Mouse (Mus musculus) CH12.LX (cell line): ENCODE results near the gene Ap1m1. TPM values are rescaled to one million over a fixed set of nuclear protein-coding genes. Genes with fewer than 3 reads are reported as not detected.
A peak's percentile ranks its signal among the peaks of the same experiment; 100 is the strongest.

Source experiments
- DNase-seq: peaks from one replicate; pipeline ENCODE4 v3.0.0-alpha.2; 2013; ENCODE audit errors: extremely low read depth
- H3K27ac ChIP-seq: 2 replicates; pipeline ENCODE4 v1.5.1; 2012; ENCODE audit warnings: low read depth, mild to moderate bottlenecking, control low read depth, moderate library complexity; ENCODE audit not compliant: insufficient read depth
- H3K27me3 ChIP-seq: replicated peaks from 2 replicates; pipeline ENCODE3; 2012; ENCODE audit warnings: inconsistent platforms
- H3K36me3 ChIP-seq, 2 experiments: replicated peaks in 1 of 2; 2 replicates each; pipeline versions ENCODE3 to v1.6.1; 2012; ENCODE audit warnings: inconsistent platforms in 1 of 2, low read length in 1 of 2, mild to moderate bottlenecking in 1 of 2, mixed read lengths in 1 of 2, moderate library complexity in 1 of 2; ENCODE audit not compliant: control insufficient read depth in 1 of 2, insufficient read depth in 1 of 2
- H3K4me1 ChIP-seq, 2 experiments: 2 replicates each; pipeline ENCODE4 v1.6.1; 2012; ENCODE audit warnings: inconsistent platforms in 1 of 2, moderate library complexity in 1 of 2; ENCODE audit not compliant: insufficient read depth in 2 of 2, control insufficient read depth in 1 of 2
- H3K4me2 ChIP-seq: 2 replicates; pipeline ENCODE4 v1.6.1; 2012; ENCODE audit warnings: low read depth, mild to moderate bottlenecking, control low read depth; ENCODE audit not compliant: poor library complexity, insufficient read depth, severe bottlenecking
- H3K4me3 ChIP-seq, 3 experiments: fragments of 150-350 bp in 1 of 3; sonication (generic) in 1 of 3; replicated peaks in 1 of 3; 2 replicates each; pipeline versions ENCODE3 to v1.5.1; 2011 to 2012; ENCODE audit warnings: low read depth in 2 of 3, low read length in 2 of 3, mild to moderate bottlenecking in 2 of 3, moderate library complexity in 2 of 3, control low read depth in 1 of 3, improper control_type of control experiment in 1 of 3, inconsistent platforms in 1 of 3, mixed read lengths in 1 of 3; ENCODE audit not compliant: poor library complexity in 1 of 3
- H3K79me2 ChIP-seq: replicated peaks from 2 replicates; pipeline ENCODE4 v1.6.1; 2012; ENCODE audit warnings: mild to moderate bottlenecking, moderate library complexity; ENCODE audit not compliant: control insufficient read depth, poor library complexity, insufficient read depth, severe bottlenecking; ENCODE audit errors: extremely low read depth
- H3K9ac ChIP-seq: 2 replicates; pipeline ENCODE4 v1.6.1; 2012; ENCODE audit warnings: low read depth, mild to moderate bottlenecking, control low read depth, moderate library complexity; ENCODE audit not compliant: insufficient read depth
- H3K9me3 ChIP-seq: replicated peaks from 2 replicates; pipeline ENCODE3; 2012; ENCODE audit warnings: low read length, inconsistent platforms, mixed read lengths
- BHLHE40 ChIP-seq: IDR thresholded peaks from 2 replicates; pipeline ENCODE4 v1.6.1; 2011; ENCODE audit warnings: mild to moderate bottlenecking, low read depth, low read length, improper control_type of control experiment
- CHD2 ChIP-seq: IDR thresholded peaks from 2 replicates; pipeline ENCODE4 v1.6.1; 2011; ENCODE audit warnings: low read length, improper control_type of control experiment
- CTCF ChIP-seq, 2 experiments: IDR thresholded peaks in 1 of 2; conservative IDR thresholded peaks in 1 of 2; 2 replicates each; pipeline ENCODE4 v1.5.1; 2011 to 2012; ENCODE audit warnings: low read depth in 2 of 2, low read length in 2 of 2, improper control_type of control experiment in 1 of 2, inconsistent platforms in 1 of 2, mild to moderate bottlenecking in 1 of 2, moderate library complexity in 1 of 2
- E2F4 ChIP-seq: IDR thresholded peaks from 2 replicates; pipeline ENCODE4 v1.6.1; 2011; ENCODE audit warnings: low read depth, low read length, improper control_type of control experiment; ENCODE audit not compliant: insufficient replicate concordance
- EP300 ChIP-seq: IDR thresholded peaks from 2 replicates; pipeline ENCODE4 v1.6.1; 2011; ENCODE audit warnings: low read length, improper control_type of control experiment
- ETS1 ChIP-seq: conservative IDR thresholded peaks from 2 replicates; pipeline ENCODE4 v1.6.1; 2012; ENCODE audit warnings: low read depth, mild to moderate bottlenecking, inconsistent platforms, low read length, improper control_type of control experiment, moderate library complexity
- HCFC1 ChIP-seq: IDR thresholded peaks from 2 replicates; pipeline ENCODE4 v1.6.1; 2012; ENCODE audit warnings: low read depth, mild to moderate bottlenecking, inconsistent platforms, low read length, improper control_type of control experiment
- IRF4 ChIP-seq: IDR thresholded peaks from 2 replicates; pipeline ENCODE4 v1.6.1; 2014; ENCODE audit warnings: low read depth, mild to moderate bottlenecking, inconsistent platforms, low read length, improper control_type of control experiment
- JUN ChIP-seq: IDR thresholded peaks from 2 replicates; pipeline ENCODE4 v1.6.1; 2011; ENCODE audit warnings: low read depth, mild to moderate bottlenecking, low read length, improper control_type of control experiment, moderate library complexity; ENCODE audit not compliant: insufficient read depth
- JUND ChIP-seq: conservative IDR thresholded peaks from 2 replicates; pipeline ENCODE4 v1.6.1; 2011; ENCODE audit warnings: low read depth, low read length, improper control_type of control experiment
- KAT2A ChIP-seq: IDR thresholded peaks from 2 replicates; pipeline ENCODE4 v1.6.1; 2012; ENCODE audit warnings: low read length, improper control_type of control experiment, inconsistent platforms; ENCODE audit not compliant: insufficient replicate concordance
- MAFK ChIP-seq: IDR thresholded peaks from 2 replicates; pipeline ENCODE4 v1.6.1; 2011; ENCODE audit warnings: low read length, improper control_type of control experiment; ENCODE audit not compliant: insufficient replicate concordance
- MEF2A ChIP-seq: IDR thresholded peaks from 2 replicates; pipeline ENCODE4 v1.6.1; 2014; ENCODE audit warnings: low read depth, mild to moderate bottlenecking, inconsistent platforms, low read length, improper control_type of control experiment, borderline replicate concordance
- MXI1 ChIP-seq: IDR thresholded peaks from 2 replicates; pipeline ENCODE4 v1.6.1; 2011; ENCODE audit warnings: mild to moderate bottlenecking, low read depth, low read length, improper control_type of control experiment
- MYC ChIP-seq: IDR thresholded peaks from 2 replicates; pipeline ENCODE4 v1.6.1; 2011; ENCODE audit warnings: low read depth, mild to moderate bottlenecking, improper control_type of control experiment, low read length
- NELFE ChIP-seq: IDR thresholded peaks from 2 replicates; pipeline ENCODE4 v1.6.1; 2011; ENCODE audit warnings: low read depth, low read length, improper control_type of control experiment
- POLR2A ChIP-seq: IDR thresholded peaks from 2 replicates; pipeline ENCODE4 v1.6.1; 2011; ENCODE audit warnings: low read depth, mild to moderate bottlenecking, improper control_type of control experiment, low read length
- POLR2AphosphoS2 ChIP-seq: IDR thresholded peaks from 2 replicates; pipeline ENCODE4 v1.6.1; 2011; ENCODE audit warnings: low read depth, low read length, improper control_type of control experiment
- RAD21 ChIP-seq: IDR thresholded peaks from 2 replicates; pipeline ENCODE4 v1.6.1; 2011; ENCODE audit warnings: low read depth, mild to moderate bottlenecking, low read length, improper control_type of control experiment, moderate library complexity
- SIN3A ChIP-seq: IDR thresholded peaks from 2 replicates; pipeline ENCODE4 v1.6.1; 2012; ENCODE audit warnings: low read length, improper control_type of control experiment, inconsistent platforms
- TCF12 ChIP-seq: IDR thresholded peaks from 2 replicates; pipeline ENCODE4 v1.6.1; 2014; ENCODE audit warnings: low read depth, mild to moderate bottlenecking, inconsistent platforms, low read length, improper control_type of control experiment
- ZC3H11A ChIP-seq: IDR thresholded peaks from 2 replicates; pipeline ENCODE4 v1.6.1; 2012; ENCODE audit warnings: low read depth, mild to moderate bottlenecking, inconsistent platforms, low read length, improper control_type of control experiment
- ZMIZ1 ChIP-seq: IDR thresholded peaks from 2 replicates; pipeline ENCODE4 v1.6.1; 2012; ENCODE audit warnings: low read depth, mild to moderate bottlenecking, inconsistent platforms, low read length, improper control_type of control experiment
- dilution Hi-C: fragments of 300-500 bp; cut with MboI; formaldehyde crosslinking; loops from 2 replicates; pipeline ENCODE4 v1.14.3; 2020; ENCODE audit warnings: low sequenced_read_pairs; ENCODE audit not compliant: extremely low pct_unique_long_range_greater_than_20kb, extremely low pct_ligation_motif_present
- in situ Hi-C: fragments of 300-500 bp; cut with MboI; formaldehyde crosslinking; loops from 3 replicates; pipeline ENCODE4 v1.14.3; 2019; ENCODE audit warnings: low sequenced_read_pairs, low pct_ligation_motif_present, low pct_unique_long_range_greater_than_20kb, mixed read lengths
- polyA plus RNA-seq: library from polyadenylated mRNA; unstranded; fragments of >175 nt; gene quantifications from 2 replicates; pipeline ENCODE4 v1.2.1, GENCODE M21; 2012; ENCODE audit warnings: low read depth; ENCODE audit not compliant: insufficient read length
- total RNA-seq, 2 experiments: library from RNA; depleted of rRNA; stranded (reverse); fragments of 300-350 nt in 1 of 2; fragments of >200 nt in 1 of 2; gene quantifications; 2 replicates each; pipeline ENCODE4 v1.2.3; 2012 to 2014

Ap1m1 gene
- total and polyA plus RNA-seq, 3 experiments: 20.1 to 86.1 (median 30.3) TPM

DNA sequence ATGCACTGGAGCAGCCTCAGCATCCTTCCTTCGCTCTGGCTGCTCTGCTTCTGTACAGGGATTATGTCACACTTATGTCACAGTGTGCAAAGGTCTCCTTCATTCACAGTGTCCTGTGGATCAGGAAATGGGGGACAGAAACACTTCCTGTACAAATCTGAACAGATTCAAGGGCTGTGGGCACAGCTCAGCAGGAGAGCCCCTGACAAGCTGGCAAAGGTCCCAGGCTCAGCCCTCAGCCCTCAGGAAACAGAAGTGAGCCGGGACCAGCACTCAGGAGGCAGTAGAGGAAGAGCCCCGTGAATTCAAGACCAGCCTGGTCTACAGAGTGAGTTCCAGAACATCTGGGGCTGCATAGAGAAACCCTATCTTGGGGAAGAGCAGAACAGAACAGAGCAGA is 41.8 kb downstream of the Ap1m1 start:
- TF ChIP-seq HCFC1: no peak
- no peak for TF ChIP-seq BHLHE40
- TF ChIP-seq MYC: no peak
- no peak for TF ChIP-seq RAD21
- no peak for TF ChIP-seq EP300
- no peak for TF ChIP-seq CTCF (conservative IDR thresholded peaks at IDR 0.05 in 1 of 2, IDR thresholded peaks at IDR 0.05 in 1 of 2; ENCODE audit: low read depth in 2 of 2, low read length in 2 of 2)
- no peak for TF ChIP-seq MAFK
- no peak for TF ChIP-seq NELFE
- TF ChIP-seq JUND: no peak
- no peak for TF ChIP-seq SIN3A
- Histone ChIP-seq H3K4me3 (no peak overlapping the region), H3K27me3 (no peaks in the 10 kb centered on the region), H3K9me3 (no peaks in the 10 kb centered on the region), H3K4me2 (no peak overlapping the region), H3K79me2 (no peaks in the 10 kb centered on the region), H3K4me1 (peaks cover 15 to 70% of the 10 kb centered on the region in 2 experiments), H3K27ac (no peak overlapping the region), H3K36me3 (no peaks in the 10 kb centered on the region), H3K9ac (no peak overlapping the region)
- dilution Hi-C loops: no loop called here
- DNase-seq: no peak
- in situ Hi-C loops: no loop called here

DNA sequence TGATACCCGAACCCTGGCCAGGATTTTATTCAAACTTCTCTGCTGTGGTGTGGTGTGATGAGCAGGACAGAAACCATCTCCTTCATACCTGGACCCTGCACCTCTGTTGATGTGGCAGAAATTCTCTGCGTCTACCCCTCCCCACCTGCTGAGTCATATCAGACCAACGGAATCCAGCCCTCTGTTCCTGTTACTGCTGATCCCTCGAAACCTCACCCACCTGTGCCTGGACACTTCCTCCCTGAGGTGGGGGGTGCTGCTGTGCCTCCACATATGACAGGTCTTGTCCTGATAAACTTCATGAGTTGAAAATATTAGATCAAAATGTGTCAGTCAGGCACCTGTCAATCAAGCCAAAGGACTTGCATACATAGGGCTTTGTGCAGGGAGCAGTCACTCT is 45.5 kb downstream of the Ap1m1 start:
- Histone ChIP-seq H3K27ac (no peak overlapping the region), H3K4me2 (peak overlapping the region; percentile 45), H3K4me3 (no peak overlapping the region), H3K9ac (no peak overlapping the region), H3K27me3 (no peaks in the 10 kb centered on the region), H3K9me3 (peaks cover 4% of the 10 kb centered on the region), H3K4me1 (peaks cover 11 to 61% of the 10 kb centered on the region in 2 experiments), H3K36me3 (no peaks in the 10 kb centered on the region), H3K79me2 (no peaks in the 10 kb centered on the region)
- peak; percentile 45 for DNase-seq
- dilution Hi-C loops (no loop called here), in situ Hi-C loops (no loop called here)
- no peak for TF ChIP-seq MXI1
- TF ChIP-seq KAT2A: no peak
- no peak for TF ChIP-seq POLR2AphosphoS2
- TF ChIP-seq JUND: peak; percentile 75; the same call in 1 of the 2 replicates
- peak; percentile 62 for TF ChIP-seq JUN
- peak; percentile 77 for TF ChIP-seq EP300
- peak; percentile 62 for TF ChIP-seq TCF12
- 0 out of 2 replicates have a peak, but pooled peaks have one; percentile 20 for TF ChIP-seq BHLHE40
- TF ChIP-seq ETS1: peak; percentile 40; the same call in 1 of the 2 replicates
- no peak for TF ChIP-seq ZC3H11A
- no peak for TF ChIP-seq POLR2A
- 0 out of 2 replicates have a peak, but pooled peaks have one; percentile 39 for TF ChIP-seq MAFK
- no peak for TF ChIP-seq ZMIZ1
- no peak for TF ChIP-seq E2F4
- TF ChIP-seq MEF2A: no peak
- TF ChIP-seq IRF4: peak; percentile 89
- TF ChIP-seq CHD2: peak; percentile 53; the same call in 1 of the 2 replicates
